Mouse (Mus musculus) olfactory bulb, adult 2 months (tissue): Measurements from ENCODE around the gene Col16a1.

Experiments
- CTCF ChIP-seq: fragments of 200-500 bp; IDR thresholded peaks from 2 replicates; pipeline ENCODE4 v1.5.1; 2012; ENCODE audit warnings: low read depth, mild to moderate bottlenecking, low read length, moderate library complexity; ENCODE audit not compliant: insufficient read depth
- POLR2A ChIP-seq: fragments of 200-500 bp; IDR thresholded peaks from 2 replicates; pipeline ENCODE4 v1.6.1; 2012; ENCODE audit warnings: mild to moderate bottlenecking, low read depth, low read length, moderate library complexity; ENCODE audit not compliant: insufficient read depth

DNA sequence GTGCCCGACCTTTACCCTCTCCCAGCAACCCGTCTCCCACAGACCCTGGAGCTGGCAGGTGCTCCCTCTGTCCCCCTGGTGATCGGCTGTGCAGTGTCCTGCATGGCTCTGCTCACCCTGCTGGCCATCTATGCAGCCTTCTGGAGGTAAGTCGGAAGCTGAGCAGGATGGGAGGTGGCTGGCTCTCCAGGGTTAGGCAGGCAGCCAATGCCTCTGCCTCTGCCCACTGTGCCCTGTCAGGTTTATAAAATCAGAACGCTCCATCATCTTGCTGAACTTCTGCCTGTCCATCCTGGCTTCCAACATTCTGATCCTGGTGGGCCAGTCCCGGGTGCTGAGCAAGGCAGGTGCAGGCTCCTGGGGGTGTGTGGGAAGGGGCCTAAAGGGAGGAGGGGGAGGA lies 35.4 kb upstream of the Col16a1 start:
- TF ChIP-seq CTCF, result no peak
- TF ChIP-seq POLR2A, result no peak
